Mouse (Mus musculus): Measurements from ENCODE around the gene Aldh1b1. TPM values are rescaled to one million over a fixed set of nuclear protein-coding genes. Genes with fewer than 3 reads are reported as not detected.

Gene Aldh1b1
- polyA plus RNA-seq, 1 experiment from 2014 or later: 14.7 TPM

- Histone ChIP-seq H3K27me3 (no peaks in the 10 kb centered on the region), H3K9ac (peak overlapping the region; percentile 55), H3K4me2 (peak overlapping the region; percentile 53), H3K4me1 (peaks cover 80% of the 10 kb centered on the region), H3K4me3 (peak overlapping the region; percentile 0; the same call in 1 of the 2 replicates), H3K27ac (peak overlapping the region; percentile 88), H3K9me3 (replicated peaks) (no peaks in the 10 kb centered on the region), H3K36me3 (ENCODE audit: poor library complexity, severe bottlenecking) (no peaks in the 10 kb centered on the region)
- WGBS: 0% methylated on average over 16 of the region's 16 CpGs
- ATAC-seq: 0 out of 2 replicates have a peak, but pooled peaks have one; percentile 25
These were observed 33.7 kb upstream of the Aldh1b1 start for GRCm38 (mm10) chr4:45765121-45765564.

DNA sequence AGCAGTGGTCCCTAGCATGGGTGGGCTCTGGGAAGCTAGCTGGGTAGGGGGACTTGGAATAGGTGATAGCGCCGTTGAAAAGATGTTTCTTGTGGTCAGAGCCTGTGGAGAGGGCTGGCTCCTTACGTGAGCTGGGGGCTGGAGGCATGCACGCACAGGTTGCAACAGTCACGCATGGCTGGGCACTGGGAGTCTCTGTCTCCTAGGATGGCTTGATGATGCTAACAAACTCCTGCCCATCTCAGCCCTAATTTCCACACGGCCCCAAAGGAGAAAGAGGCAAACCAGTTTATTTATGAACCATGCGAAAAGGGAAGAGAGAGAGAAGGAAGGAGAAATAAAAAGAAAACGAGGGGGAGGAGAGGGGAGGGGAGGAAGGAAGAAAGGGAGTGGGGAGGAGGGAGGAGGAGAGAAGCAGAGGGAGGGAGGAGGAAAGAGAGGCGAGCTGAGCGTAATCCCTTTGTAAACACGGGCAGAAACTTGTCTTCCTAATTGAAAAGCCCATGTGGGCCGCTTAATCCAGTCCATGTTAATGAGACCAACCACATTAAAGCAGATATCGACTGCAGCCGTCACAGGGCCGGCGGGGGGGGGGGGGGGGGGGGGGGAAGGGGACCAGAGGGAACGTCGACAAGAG, 33.1 kb upstream of the Aldh1b1 start:
- Histone ChIP-seq H3K4me1 (peaks cover 85% of the 10 kb centered on the region), H3K4me3 (peak overlapping the region; percentile 0; the same call in 1 of the 2 replicates), H3K9me3 (replicated peaks) (no peaks in the 10 kb centered on the region), H3K36me3 (ENCODE audit: poor library complexity, severe bottlenecking) (no peaks in the 10 kb centered on the region), H3K27ac (peak overlapping the region; percentile 88), H3K27me3 (no peaks in the 10 kb centered on the region), H3K4me2 (peak overlapping the region; percentile 53), H3K9ac (peak overlapping the region; percentile 55)
- 0% methylated on average over 12 of the region's 18 CpGs for WGBS
- peak; percentile 29; the same call in 1 of the 2 replicates for ATAC-seq

GRCm38 (mm10) chr4:45766774-45767173, 32.0 kb upstream of the Aldh1b1 start:
- Histone ChIP-seq H3K27ac (no peak overlapping the region), H3K36me3 (ENCODE audit: poor library complexity, severe bottlenecking) (no peaks in the 10 kb centered on the region), H3K4me1 (peaks cover 96% of the 10 kb centered on the region), H3K27me3 (no peaks in the 10 kb centered on the region), H3K9ac (no peak overlapping the region), H3K4me2 (no peak overlapping the region), H3K4me3 (no peak overlapping the region), H3K9me3 (replicated peaks) (no peaks in the 10 kb centered on the region)
- ATAC-seq: no peak
- 79% methylated on average over 7 of the region's 7 CpGs for WGBS

DNA sequence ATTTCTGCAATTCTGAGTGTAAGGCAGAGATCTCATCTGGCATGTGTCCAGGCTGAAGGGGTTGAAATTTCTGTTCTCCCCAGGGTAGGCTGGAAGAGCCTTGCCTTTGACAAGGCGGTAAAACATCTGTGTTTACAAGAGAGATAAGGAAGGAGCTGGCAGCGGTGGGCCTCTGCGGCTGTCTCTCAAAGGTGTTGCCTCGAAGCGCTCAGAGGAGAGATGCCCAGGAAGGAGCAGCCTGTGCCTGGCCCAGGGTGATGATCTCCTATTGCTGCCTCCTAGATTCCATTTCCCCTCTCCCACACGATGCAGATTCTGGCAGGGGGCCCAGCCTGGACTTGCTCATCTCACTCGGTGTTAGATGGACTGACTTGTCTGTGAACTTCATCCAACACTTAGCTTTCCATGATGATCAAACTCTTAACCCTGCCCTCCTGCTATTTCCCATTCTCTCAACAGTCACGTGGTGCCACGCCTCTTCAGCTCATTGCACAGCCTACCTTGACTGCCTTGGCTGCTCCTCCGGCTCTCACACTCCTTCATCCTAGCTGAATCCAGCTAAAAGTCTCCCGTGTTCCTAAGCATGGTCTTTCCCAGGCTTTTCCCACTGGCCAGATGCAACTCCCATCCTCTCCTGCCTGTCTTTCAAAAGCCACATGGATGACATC, 30.8 kb upstream of the Aldh1b1 start:
- H3K9me3 ChIP-seq (replicated peaks): no peaks in the 10 kb centered on the region
- no peak overlapping the region for H3K9ac ChIP-seq
- peaks cover 92% of the 10 kb centered on the region for H3K4me1 ChIP-seq
- no peak overlapping the region for H3K4me3 ChIP-seq
- H3K27me3 ChIP-seq: no peaks in the 10 kb centered on the region
- no peak overlapping the region for H3K4me2 ChIP-seq
- ATAC-seq: no peak
- WGBS: 70% methylated on average over 11 of the region's 11 CpGs
- H3K36me3 ChIP-seq (ENCODE audit: poor library complexity, severe bottlenecking): no peaks in the 10 kb centered on the region
- H3K27ac ChIP-seq: 0 out of 2 replicates have a peak overlapping the region, but pooled peaks have one; percentile 4

DNA sequence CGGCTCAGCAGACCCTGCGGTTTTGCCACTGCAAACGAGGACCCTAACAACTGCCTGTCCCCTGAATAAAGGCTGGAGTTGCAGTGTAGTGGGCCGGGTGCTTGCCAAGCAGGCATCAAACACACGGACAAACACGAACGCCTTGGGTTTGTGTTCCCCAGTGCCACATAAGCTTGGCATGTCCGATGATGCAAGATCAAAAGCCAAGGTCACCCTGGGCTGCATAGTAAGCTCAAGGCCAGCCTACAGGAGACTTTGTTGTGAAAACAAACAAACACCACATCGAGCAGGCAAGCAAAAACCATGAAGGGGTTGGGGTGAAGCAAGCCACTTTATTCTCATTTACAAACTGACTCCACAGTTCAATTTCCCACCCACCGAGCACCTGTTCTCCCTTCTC, 29.7 kb upstream of the Aldh1b1 start:
- Histone ChIP-seq H3K4me2 (no peak overlapping the region), H3K9me3 (replicated peaks) (no peaks in the 10 kb centered on the region), H3K27me3 (no peaks in the 10 kb centered on the region), H3K36me3 (ENCODE audit: poor library complexity, severe bottlenecking) (no peaks in the 10 kb centered on the region), H3K27ac (peak overlapping the region; percentile 91), H3K4me3 (no peak overlapping the region), H3K9ac (peak overlapping the region; percentile 23; the same call in 1 of the 2 replicates), H3K4me1 (peaks cover 81% of the 10 kb centered on the region)
- 31% methylated on average over 10 of the region's 10 CpGs for WGBS
- ATAC-seq: no peak

DNA sequence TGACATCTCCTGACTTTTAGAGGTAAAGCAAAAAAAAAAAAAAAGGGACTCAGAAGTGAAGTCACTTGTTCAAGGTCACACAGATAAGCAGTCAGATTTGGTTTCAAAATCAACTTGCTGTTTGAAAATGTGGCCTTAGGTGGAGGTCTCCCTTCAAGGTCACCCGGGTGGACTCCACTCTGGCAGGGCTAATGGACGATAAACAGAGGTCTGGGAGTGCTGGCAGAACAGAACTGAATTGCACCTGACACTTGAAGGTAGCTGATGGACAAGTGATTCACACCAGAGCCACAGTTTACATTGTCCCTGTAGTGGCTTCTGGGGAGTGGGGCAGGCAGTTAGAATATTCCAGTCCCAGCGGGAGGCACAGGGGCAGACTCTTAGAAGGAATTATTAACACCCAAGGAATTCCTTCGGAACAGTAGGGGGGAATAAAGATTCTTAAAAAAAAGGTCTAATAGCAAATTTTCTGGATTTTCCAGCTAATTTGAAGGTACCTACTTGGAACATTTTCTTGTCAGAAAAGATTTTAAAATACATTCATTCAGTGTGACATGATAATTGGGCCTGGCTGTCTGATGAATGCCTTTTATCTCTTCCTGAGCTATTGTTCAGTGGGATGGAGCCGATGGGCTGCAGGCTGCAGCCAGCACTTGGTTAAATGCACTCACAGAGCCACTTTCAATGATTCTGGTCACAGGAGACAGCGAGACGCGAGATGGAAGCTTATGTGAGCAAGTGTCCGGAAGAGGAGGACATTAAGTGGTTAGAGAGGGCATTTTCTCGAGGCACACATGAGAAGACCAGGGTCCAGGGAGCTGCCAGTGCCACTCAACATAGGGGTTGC, 28.8 kb upstream of the Aldh1b1 start:
- WGBS: 5% methylated on average over 10 of the region's 10 CpGs
- no peak for ATAC-seq
- H3K27ac ChIP-seq: peak overlapping the region; percentile 91
- peaks cover 72% of the 10 kb centered on the region for H3K4me1 ChIP-seq
- H3K36me3 ChIP-seq (ENCODE audit: poor library complexity, severe bottlenecking): no peaks in the 10 kb centered on the region
- H3K9ac ChIP-seq: peak overlapping the region; percentile 59
- H3K9me3 ChIP-seq (replicated peaks): no peaks in the 10 kb centered on the region
- H3K4me3 ChIP-seq: no peak overlapping the region
- peak overlapping the region; percentile 29 for H3K4me2 ChIP-seq
- no peaks in the 10 kb centered on the region for H3K27me3 ChIP-seq

- Histone ChIP-seq H3K9me3 (replicated peaks) (no peaks in the 10 kb centered on the region), H3K9ac (peak overlapping the region; percentile 59), H3K4me2 (peak overlapping the region; percentile 29), H3K36me3 (ENCODE audit: poor library complexity, severe bottlenecking) (no peaks in the 10 kb centered on the region), H3K27me3 (no peaks in the 10 kb centered on the region), H3K4me3 (no peak overlapping the region), H3K27ac (peak overlapping the region; percentile 91), H3K4me1 (peaks cover 66% of the 10 kb centered on the region)
- WGBS: 15% methylated on average over 4 of the region's 4 CpGs
- no peak; the same call in 1 of the 2 replicates for ATAC-seq
These were observed 28.2 kb upstream of the Aldh1b1 start for GRCm38 (mm10) chr4:45770638-45771033.

DNA sequence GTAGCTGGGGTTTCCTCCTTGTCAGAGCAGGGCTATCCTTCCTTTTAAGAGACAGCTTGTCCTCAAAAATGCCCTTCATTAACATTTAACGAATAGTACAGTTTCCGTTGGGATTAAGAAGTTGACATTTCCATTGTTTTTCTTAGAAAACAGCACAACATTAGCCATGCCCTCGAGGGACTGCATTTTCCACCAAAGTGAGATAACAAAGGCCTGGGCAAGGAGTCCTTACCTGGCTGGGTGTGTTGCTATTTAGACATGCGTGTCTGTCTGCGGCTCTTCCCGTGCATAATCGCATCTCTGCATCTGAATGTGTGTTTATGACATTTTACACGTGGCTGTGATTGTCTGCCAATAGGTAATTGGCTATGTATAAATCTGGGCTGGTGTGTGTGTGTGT, 27.6 kb upstream of the Aldh1b1 start:
- no peaks in the 10 kb centered on the region for H3K27me3 ChIP-seq
- peak overlapping the region; percentile 91 for H3K27ac ChIP-seq
- peak; percentile 6; the same call in 1 of the 2 replicates for ATAC-seq
- H3K36me3 ChIP-seq (ENCODE audit: poor library complexity, severe bottlenecking): no peaks in the 10 kb centered on the region
- H3K9ac ChIP-seq: 0 out of 2 replicates have a peak overlapping the region, but pooled peaks have one; percentile 59
- H3K9me3 ChIP-seq (replicated peaks): no peaks in the 10 kb centered on the region
- H3K4me1 ChIP-seq: peaks cover 60% of the 10 kb centered on the region
- H3K4me2 ChIP-seq: peak overlapping the region; percentile 15; the same call in 1 of the 2 replicates
- no peak overlapping the region for H3K4me3 ChIP-seq
- 6% methylated on average over 8 of the region's 8 CpGs for WGBS

- H3K4me1 ChIP-seq: peaks cover 56% of the 10 kb centered on the region
- no peaks in the 10 kb centered on the region for H3K36me3 ChIP-seq (ENCODE audit: poor library complexity, severe bottlenecking)
These were observed 27.2 kb upstream of the Aldh1b1 start for GRCm38 (mm10) chr4:45771619-45772018.

GRCm38 (mm10) chr4:45783671-45784070, 15.2 kb upstream of the Aldh1b1 start:
- Histone ChIP-seq H3K27ac (no peak overlapping the region), H3K27me3 (no peaks in the 10 kb centered on the region), H3K4me1 (peaks cover 14% of the 10 kb centered on the region), H3K36me3 (ENCODE audit: poor library complexity, severe bottlenecking) (no peaks in the 10 kb centered on the region), H3K9me3 (replicated peaks) (no peaks in the 10 kb centered on the region), H3K4me2 (no peak overlapping the region), H3K4me3 (no peak overlapping the region), H3K9ac (no peak overlapping the region)
- ATAC-seq: no peak
- WGBS: 65% methylated on average over 1 of the region's 1 CpGs

More at GRCm38 (mm10) chr4:45771619-45772018, 27.2 kb upstream of the Aldh1b1 start:
- no peaks in the 10 kb centered on the region for H3K9me3 ChIP-seq (replicated peaks)
- H3K9ac ChIP-seq: 0 out of 2 replicates have a peak overlapping the region, but pooled peaks have one; percentile 34
- H3K4me2 ChIP-seq: no peak overlapping the region
- peak overlapping the region; percentile 91 for H3K27ac ChIP-seq
- H3K4me3 ChIP-seq: no peak overlapping the region
- 3% methylated on average over 5 of the region's 5 CpGs for WGBS
- no peaks in the 10 kb centered on the region for H3K27me3 ChIP-seq
- ATAC-seq: peak; percentile 71

DNA sequence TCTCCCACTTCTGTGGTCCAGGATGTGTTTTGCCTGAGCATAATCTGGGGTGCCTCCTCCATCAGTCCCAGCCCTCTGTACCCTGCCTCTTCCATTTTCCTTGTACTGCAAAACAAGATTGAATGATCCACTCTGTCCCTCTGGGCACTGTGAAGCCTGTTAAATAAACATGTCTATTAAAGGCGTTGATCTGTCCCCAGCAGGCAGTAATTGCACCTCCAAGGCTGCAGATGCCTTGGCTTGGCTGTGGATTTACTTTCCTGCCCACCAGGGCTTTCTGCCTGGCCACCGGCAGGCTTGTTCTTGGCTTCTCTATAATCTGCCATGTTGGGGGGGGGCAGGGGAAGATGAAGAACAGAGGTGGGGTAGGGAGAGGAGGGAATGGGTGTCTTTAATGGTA, 12.9 kb upstream of the Aldh1b1 start:
- 33% methylated on average over 2 of the region's 2 CpGs for WGBS
- no peak overlapping the region for H3K4me2 ChIP-seq
- ATAC-seq: 0 out of 2 replicates have a peak, but pooled peaks have one; percentile 46
- H3K27ac ChIP-seq: no peak overlapping the region
- H3K27me3 ChIP-seq: no peaks in the 10 kb centered on the region
- no peak overlapping the region for H3K9ac ChIP-seq
- H3K4me3 ChIP-seq: no peak overlapping the region
- H3K4me1 ChIP-seq: peaks cover 26% of the 10 kb centered on the region
- H3K9me3 ChIP-seq (replicated peaks): no peaks in the 10 kb centered on the region
- H3K36me3 ChIP-seq (ENCODE audit: poor library complexity, severe bottlenecking): no peaks in the 10 kb centered on the region

All from forebrain, embryonic 13.5 days (tissue).